Mouse (Mus musculus) liver, adult 2 months (tissue): Measurements from ENCODE around the gene Cd46. TPM values are rescaled to one million over a fixed set of nuclear protein-coding genes. Genes with fewer than 3 reads are reported as not detected.

Source experiments
- DNase-seq: peaks from one replicate; pipeline ENCODE4 v3.0.0-alpha.2; 2011; ENCODE audit warnings: low read depth, low spot score; ENCODE audit errors: extremely low read depth
- H3K27ac ChIP-seq: fragments of 200-500 bp; replicated peaks from 2 replicates; pipeline ENCODE4 v1.5.1; 2012; ENCODE audit warnings: low read depth, mild to moderate bottlenecking, control low read depth, inconsistent platforms, low read length; ENCODE audit not compliant: insufficient read depth
- H3K27me3 ChIP-seq: fragments of 200-500 bp; 2 replicates; pipeline ENCODE4 v1.6.1; 2012; ENCODE audit warnings: mild to moderate bottlenecking, moderate library complexity, low read length, inconsistent platforms; ENCODE audit not compliant: control insufficient read depth, insufficient read depth
- H3K36me3 ChIP-seq: fragments of 200-500 bp; 2 replicates; pipeline ENCODE4 v1.6.1; 2012; ENCODE audit warnings: low read length, inconsistent platforms; ENCODE audit not compliant: control insufficient read depth, insufficient read depth
- H3K4me1 ChIP-seq: fragments of 200-500 bp; 2 replicates; pipeline ENCODE4 v1.6.1; 2011; ENCODE audit warnings: low read length; ENCODE audit not compliant: control insufficient read depth, insufficient read depth
- H3K4me3 ChIP-seq: fragments of 200-500 bp; 2 replicates; pipeline ENCODE4 v1.5.1; 2011; ENCODE audit warnings: low read depth, mild to moderate bottlenecking, control low read depth, low read length, moderate library complexity; ENCODE audit not compliant: insufficient read depth
- H3K79me2 ChIP-seq: fragments of 200-500 bp; 2 replicates; pipeline ENCODE4 v1.6.1; 2012; ENCODE audit warnings: inconsistent platforms, mild to moderate bottlenecking, low read length, moderate library complexity; ENCODE audit not compliant: control insufficient read depth, insufficient read depth
- H3K9ac ChIP-seq: fragments of 200-500 bp; 2 replicates; pipeline ENCODE4 v1.6.1; 2012; ENCODE audit warnings: low read depth, mild to moderate bottlenecking, control low read depth, inconsistent platforms, low read length
- CTCF ChIP-seq: fragments of 200-500 bp; IDR thresholded peaks from 2 replicates; pipeline ENCODE4 v1.5.1; 2011; ENCODE audit warnings: low read depth, low read length, control low read depth
- POLR2A ChIP-seq: fragments of 200-500 bp; IDR thresholded peaks from 2 replicates; pipeline ENCODE4 v1.6.1; 2011; ENCODE audit warnings: low read length, control low read depth; ENCODE audit not compliant: insufficient read depth; ENCODE audit errors: extremely low read depth
- WGBS: fragments of 180-500 bp; shearing (Covaris S2); methylation state at CpG from one replicate; pipeline ENCODE4 v1.1.7; 2018; 5-methylcytosine and 5-hydroxymethylcytosine counted together
- polyA plus RNA-seq: library from polyadenylated mRNA; depleted of rRNA; stranded (reverse); fragments of >200 nt; gene quantifications from 2 replicates; pipeline ENCODE4 v1.2.3, GENCODE M21; 2012
- total RNA-seq: library from RNA; depleted of rRNA; stranded (reverse); fragments of >200 nt; gene quantifications from 2 replicates; pipeline ENCODE4 v1.2.3, GENCODE M21; 2014

Gene Cd46
- total and polyA plus RNA-seq, 2 experiments: 0.20 to 1.1 TPM

DNA sequence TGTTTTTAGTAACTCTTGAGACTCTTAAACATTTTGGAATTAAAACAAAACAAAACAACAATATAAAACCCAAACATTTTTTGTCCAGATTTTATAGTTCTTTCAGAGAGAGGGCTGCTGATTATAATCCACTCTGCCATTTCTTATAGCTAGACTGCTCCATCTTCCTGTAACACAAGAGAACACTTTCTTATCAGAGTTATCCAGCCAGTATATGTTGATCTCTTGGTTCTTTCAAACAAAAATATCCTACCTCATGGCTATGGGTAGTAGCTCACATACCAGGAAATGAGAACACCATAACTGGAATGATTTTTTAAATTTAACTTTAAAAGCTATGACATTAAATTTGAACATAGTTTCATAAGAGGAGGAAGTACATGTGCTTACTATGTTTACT is 9.9 kb downstream of the Cd46 start:
- Histone ChIP-seq H3K4me1 (no peaks in the 10 kb centered on the region), H3K36me3 (no peaks in the 10 kb centered on the region), H3K9ac (no peak overlapping the region), H3K27me3 (no peaks in the 10 kb centered on the region), H3K79me2 (no peaks in the 10 kb centered on the region), H3K4me3 (no peak overlapping the region), H3K27ac (no peak overlapping the region)
- DNase-seq: no peak
- TF ChIP-seq CTCF: no peak
- no peak for TF ChIP-seq POLR2A

- TF ChIP-seq CTCF (0 out of 2 replicates have a peak, but pooled peaks have one; percentile 48), POLR2A (no peak)
- Histone ChIP-seq H3K4me1 (peaks cover 1% of the 10 kb centered on the region; the same call in 1 of the 2 replicates), H3K27ac (no peak overlapping the region), H3K36me3 (peaks cover 12% of the 10 kb centered on the region), H3K27me3 (no peaks in the 10 kb centered on the region), H3K9ac (no peak overlapping the region), H3K79me2 (no peaks in the 10 kb centered on the region), H3K4me3 (no peak overlapping the region)
- DNase-seq: peak; percentile 59
Measured at GRCm38 (mm10) chr1:195040437-195040836, 51.6 kb downstream of the Cd46 start.

- no peaks in the 10 kb centered on the region for H3K79me2 ChIP-seq
- no peak overlapping the region for H3K9ac ChIP-seq
- peaks cover 26% of the 10 kb centered on the region for H3K36me3 ChIP-seq
- H3K27ac ChIP-seq: 0 out of 2 replicates have a peak overlapping the region, but pooled peaks have one; percentile 12
- H3K4me3 ChIP-seq: no peak overlapping the region
- no peak for TF ChIP-seq POLR2A
- DNase-seq: no peak
- no peaks in the 10 kb centered on the region for H3K27me3 ChIP-seq
- peaks cover 3% of the 10 kb centered on the region; the same call in 1 of the 2 replicates for H3K4me1 ChIP-seq
- 91% methylated on average over 1 of the region's 1 CpGs for WGBS
Measured at GRCm38 (mm10) chr1:195038386-195038785, 53.7 kb downstream of the Cd46 start.

DNA sequence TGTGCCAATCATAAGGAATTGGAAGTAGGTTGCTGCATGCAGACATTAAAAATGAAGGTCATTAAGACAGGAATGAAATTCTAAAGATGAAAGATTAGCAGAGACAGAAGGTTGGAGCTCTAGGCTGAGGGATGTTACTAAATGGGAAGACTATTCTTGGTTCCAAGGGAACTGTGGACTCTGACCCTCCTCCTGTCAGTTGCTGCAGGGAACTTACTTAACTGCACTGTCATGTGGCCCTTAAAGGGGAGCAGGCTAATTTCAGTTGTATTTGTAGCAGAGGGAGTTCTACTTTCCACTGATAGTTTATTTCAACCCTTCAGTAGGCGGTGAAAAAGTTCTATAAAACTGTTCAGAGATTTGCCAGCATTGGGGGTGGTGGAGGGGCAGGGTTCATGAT is 54.1 kb downstream of the Cd46 start:
- Histone ChIP-seq H3K27ac (0 out of 2 replicates have a peak overlapping the region, but pooled peaks have one; percentile 12), H3K36me3 (peaks cover 30% of the 10 kb centered on the region), H3K9ac (no peak overlapping the region), H3K4me3 (no peak overlapping the region), H3K27me3 (no peaks in the 10 kb centered on the region), H3K4me1 (peaks cover 3% of the 10 kb centered on the region), H3K79me2 (no peaks in the 10 kb centered on the region)
- TF ChIP-seq CTCF: no peak
- TF ChIP-seq POLR2A: no peak
- peak; percentile 79 for DNase-seq
- WGBS: 83% methylated on average over 1 of the region's 1 CpGs

DNA sequence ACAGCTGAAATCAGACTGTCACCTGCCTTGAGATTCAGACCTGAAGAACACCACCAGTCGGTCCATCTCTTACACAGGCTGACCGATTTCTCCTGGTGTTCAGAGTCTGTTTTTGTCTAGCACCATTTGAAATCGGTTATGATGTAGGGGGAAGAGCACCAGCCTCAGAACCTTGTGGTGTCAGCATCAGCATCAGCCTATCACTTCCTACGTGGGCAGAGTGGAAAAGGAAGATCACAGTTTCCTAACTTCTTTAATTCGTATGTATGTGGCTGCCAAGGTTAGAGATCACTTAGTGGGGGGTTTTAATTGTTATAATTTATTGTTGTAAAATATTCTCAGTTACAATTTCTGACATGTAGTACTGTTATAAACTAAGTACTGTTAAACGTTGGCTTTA is 54.6 kb downstream of the Cd46 start:
- H3K27ac ChIP-seq: no peak overlapping the region
- H3K36me3 ChIP-seq: peaks cover 35% of the 10 kb centered on the region
- no peak overlapping the region for H3K9ac ChIP-seq
- TF ChIP-seq CTCF (no peak), POLR2A (no peak)
- peaks cover 4% of the 10 kb centered on the region for H3K4me1 ChIP-seq
- H3K27me3 ChIP-seq: no peaks in the 10 kb centered on the region
- no peak for DNase-seq
- no peaks in the 10 kb centered on the region for H3K79me2 ChIP-seq
- 82% methylated on average over 6 of the region's 6 CpGs for WGBS
- no peak overlapping the region for H3K4me3 ChIP-seq

DNA sequence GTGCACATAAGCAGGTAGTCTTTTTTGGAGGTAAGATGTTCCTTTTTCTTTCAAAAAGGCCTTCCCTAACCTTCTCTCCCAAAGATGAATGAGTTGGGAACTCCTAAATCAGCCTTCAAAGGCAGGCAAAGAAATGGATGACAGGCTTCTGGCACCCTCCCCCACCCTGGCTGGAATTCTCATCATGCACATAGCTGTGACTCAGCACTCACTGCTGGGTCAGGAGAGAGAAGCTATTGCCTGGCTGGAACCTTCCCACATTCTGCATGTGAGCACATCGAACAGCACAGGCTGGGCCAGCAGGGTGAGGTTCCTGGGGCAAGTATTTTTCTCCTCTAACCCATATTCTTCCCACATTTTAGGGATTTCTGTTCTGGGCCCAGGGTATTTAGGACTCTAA is 58.1 kb downstream of the Cd46 start:
- Histone ChIP-seq H3K27me3 (no peaks in the 10 kb centered on the region), H3K27ac (peak overlapping the region; percentile 26; the same call in 1 of the 2 replicates)
- TF ChIP-seq CTCF: no peak
- no peak for TF ChIP-seq POLR2A

More for the DNA sequence above, 58.1 kb downstream of the Cd46 start:
- Histone ChIP-seq H3K4me3 (no peak overlapping the region), H3K36me3 (peaks cover 49% of the 10 kb centered on the region), H3K79me2 (no peaks in the 10 kb centered on the region), H3K9ac (no peak overlapping the region), H3K4me1 (peaks cover 9% of the 10 kb centered on the region)
- 15% methylated on average over 1 of the region's 1 CpGs for WGBS
- DNase-seq: peak; percentile 88
